Mouse (Mus musculus) embryo, embryonic 9.5 days (tissue): ENCODE measurements around the gene Sec63.

Source experiments
- DNase-seq: peaks from one replicate; pipeline ENCODE4 v3.0.0-alpha.2; 2017; ENCODE audit errors: extremely low spot score

The Sec63 gene

DNA sequence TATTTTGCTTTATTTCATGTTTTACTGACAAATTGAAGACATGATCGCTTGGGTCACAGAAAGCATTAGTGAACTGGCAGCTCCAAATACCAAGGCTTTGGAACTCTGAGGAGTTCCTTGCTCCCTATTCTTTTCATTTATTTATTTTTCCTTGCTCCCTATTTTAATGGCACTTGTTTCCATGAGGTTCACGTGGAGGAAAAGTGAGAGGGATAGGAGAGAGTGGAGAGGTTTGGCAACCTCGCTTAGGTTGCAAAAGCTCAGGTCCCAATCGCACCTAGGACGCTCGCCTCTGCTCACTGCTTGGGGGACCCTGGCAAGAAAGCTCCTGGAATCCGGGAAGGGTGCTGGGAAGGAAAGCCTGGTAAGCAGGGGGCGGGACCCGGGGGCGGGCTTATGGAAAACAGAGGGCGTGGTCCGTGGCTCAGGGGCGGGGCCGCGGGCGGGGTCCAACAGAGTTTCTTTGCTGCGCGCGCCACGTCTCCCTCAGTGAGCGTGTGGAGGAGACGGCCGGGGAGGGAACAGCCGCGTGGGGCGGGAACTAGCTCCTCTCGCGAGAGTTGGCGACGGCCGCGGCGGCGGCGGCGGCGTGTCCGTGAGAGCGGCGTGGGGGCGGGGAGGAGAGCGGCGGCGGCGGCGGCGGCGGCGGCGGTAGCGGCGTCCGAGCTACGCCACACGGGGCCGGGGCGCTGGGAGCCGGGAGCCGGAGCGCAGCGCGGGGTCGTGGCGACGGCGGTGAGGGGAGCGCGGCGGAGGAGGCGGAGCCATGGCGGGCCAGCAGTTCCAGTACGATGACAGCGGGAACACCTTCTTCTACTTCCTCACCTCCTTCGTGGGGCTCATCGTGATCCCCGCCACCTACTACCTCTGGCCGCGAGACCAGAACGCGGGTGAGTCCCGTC, at the start of gene Sec63:
Gene Sec63 (plus strand): TSS at position 498 of the 902 bp plus-strand sequence.
- peak; percentile 98 for DNase-seq

DNA sequence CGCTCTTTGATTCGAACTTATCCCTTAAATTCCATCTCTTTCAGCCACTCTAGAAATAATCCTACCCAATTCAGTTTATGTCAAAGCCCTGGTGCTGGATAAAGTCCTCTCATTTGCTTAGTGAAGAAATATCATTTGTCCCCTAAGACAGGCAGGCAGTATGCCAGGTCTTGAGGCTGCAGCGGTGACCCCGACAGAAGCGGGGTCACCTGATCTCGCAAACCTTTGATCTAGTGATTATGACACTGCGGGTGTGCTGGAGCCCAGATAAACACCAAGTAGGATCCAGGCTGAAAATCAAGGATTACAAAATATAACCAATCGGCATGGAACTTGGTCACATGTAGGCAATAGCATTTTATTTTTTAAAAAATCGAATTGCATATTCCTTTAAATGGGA, 46.6 kb upstream of the Sec63 start:
- no peak for DNase-seq

DNA sequence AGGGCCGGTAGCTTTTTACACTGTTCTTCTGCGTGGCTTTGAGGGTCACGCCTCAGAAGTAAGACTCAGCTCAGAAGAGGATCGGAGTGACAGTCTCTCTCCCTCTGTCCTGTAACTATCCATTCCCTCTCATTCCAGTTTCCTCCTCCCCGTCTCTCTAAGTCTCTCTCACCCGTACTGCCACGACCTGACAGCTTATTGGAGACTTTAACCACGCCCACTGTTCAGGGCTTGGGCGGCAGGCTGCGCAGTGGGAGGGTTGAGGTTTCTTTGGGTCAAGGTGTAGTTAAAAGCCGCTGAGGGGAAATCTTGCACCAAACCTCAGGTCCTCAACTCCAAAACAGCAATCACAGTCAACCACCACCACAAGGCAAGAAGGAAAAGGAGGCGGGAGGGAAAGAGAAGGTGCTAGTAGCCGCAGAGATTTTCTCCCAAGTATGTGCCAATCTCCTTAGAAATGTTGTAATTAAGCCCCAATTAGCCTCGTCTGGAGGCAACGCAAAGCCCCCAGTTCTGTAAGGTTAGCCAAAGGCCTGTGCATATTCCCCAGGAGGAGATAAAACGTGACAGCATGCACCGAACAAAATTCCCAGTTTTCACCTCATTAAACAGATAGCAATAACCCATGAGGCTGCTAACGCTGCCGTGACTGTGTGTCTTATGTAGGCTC, 45.8 kb upstream of the Sec63 start:
- DNase-seq: peak; percentile 29

DNA sequence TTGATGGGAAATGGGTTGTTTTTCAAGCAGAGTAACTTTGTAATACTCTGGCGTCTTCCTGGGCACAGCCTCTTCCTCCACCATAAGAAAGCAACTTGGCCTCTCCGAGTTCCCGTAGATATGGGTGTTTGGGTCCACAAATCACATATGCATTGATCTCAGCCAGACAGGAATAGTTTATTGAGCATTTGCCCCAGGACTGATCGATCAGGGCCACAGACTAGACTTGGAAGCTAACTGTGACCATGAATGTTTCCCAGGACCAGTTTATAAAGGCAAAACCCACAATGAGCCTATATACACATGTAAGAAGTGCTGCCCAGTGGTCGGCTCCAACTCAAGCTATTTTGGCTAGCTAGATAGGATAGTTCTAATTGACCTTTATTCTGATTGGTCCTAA, 39.2 kb upstream of the Sec63 start:
- DNase-seq: no peak

DNA sequence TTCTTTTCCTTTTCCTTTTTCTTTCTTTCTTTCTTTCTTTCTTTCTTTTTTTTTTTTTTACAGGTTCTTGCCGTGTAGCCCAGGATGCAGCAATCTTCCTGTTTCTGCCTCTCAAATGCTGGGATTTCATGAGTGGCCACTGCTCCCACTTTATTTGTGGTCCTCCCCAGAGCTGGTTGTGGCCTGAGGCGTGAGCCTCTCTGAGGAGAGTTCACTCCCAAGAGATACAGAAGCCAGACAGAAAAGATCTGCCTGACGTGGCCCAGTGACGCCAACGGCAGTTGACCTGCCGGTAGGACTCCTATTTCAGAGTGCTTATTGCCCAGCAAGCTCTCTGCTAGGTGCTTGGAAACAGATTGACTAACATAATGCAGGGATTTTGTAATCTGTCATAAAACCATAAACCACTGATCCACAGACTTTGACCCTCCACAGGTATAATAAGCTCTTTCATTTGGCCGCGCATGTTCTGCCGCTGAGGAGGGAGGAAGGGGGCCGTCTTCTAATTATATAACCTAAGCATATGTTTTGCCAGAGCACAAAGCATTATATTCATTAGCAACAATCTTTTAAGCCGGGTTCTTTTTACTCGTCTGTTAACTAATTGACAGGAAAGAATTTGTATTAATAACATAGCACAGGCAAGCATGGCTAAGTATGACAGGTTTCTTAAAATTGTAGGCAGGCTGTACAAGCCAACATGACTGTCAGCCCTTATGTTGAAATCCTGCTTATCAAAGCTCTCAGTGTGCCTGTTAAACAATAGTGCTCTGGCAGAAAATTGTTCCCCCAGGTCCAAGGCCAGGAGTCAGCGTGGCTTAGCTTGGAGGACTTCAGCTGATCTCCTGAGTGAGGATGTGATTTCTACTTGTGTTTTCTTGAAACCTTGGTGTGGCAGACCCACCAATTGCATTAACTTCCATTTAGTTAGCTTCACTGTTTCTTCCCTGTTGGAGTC, 37.7 kb upstream of the Sec63 start:
- no peak for DNase-seq

DNA sequence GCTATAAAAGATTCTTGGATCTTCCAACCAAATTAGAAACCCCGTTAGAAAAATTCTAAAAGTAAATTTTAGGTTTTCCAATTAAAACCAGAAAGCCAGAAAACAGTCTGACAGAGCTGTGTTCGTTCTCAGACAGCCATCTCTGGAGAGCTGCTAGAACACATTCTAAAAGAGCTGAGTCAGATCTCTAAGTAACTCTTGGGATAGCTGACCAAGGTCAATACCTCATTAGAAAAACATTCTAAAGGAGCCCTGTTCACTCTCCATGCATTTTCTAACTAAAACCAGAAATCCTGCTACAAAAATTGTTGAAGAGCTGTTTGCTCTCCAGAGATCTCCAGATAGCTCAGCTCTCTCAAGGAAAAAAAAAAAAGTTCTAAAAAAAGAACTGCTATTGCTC, 31.7 kb upstream of the Sec63 start:
- no peak for DNase-seq

- DNase-seq: peak; percentile 38
Observed at GRCm38 (mm10) chr10:42734546-42735060, 26.7 kb upstream of the Sec63 start.

- no peak for DNase-seq
Observed at GRCm38 (mm10) chr10:42751813-42752212, 9.5 kb upstream of the Sec63 start.

DNA sequence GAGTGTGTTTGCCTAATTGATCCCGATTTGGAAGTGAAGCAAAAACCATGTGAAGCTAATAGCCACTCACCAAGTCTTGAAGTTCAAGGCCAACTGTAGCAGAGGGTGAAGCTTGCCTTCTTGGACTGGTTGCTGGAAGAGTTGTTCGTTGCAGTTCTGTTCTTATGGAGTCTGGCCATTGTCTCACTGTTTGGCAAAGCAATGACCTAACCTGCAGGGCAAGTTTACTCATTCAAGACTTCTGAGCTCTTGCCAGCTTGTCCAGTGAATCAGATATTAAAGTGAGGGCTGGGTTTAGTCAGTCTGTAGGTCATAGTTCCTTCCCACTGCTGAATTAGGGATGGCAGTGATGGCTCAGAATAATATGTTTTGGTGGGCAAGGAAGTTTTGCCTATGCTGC, 7.0 kb upstream of the Sec63 start:
- DNase-seq: no peak

DNA sequence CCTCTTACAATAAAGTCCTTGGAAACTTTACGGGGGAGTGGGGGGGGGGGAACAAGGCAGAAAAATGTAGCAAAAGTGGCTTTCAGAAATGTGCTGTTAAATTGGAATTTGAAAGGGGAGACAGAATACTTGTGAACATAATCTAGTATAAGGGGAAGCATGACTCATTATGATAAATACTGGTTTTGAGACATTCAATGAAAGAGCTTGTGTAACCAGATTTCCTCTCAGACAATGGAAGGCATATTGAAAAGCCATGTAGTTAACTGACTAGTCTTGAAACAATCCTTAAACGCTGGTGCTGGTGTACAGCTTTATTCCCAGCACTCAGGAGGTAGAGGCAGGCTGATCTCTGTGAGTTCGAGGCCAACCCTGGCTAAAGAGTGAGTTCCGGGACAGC, 1.6 kb upstream of the Sec63 start:
- no peak for DNase-seq

- DNase-seq: no peak
Observed at GRCm38 (mm10) chr10:42760329-42760728, 967 bp upstream of the Sec63 start.

DNA sequence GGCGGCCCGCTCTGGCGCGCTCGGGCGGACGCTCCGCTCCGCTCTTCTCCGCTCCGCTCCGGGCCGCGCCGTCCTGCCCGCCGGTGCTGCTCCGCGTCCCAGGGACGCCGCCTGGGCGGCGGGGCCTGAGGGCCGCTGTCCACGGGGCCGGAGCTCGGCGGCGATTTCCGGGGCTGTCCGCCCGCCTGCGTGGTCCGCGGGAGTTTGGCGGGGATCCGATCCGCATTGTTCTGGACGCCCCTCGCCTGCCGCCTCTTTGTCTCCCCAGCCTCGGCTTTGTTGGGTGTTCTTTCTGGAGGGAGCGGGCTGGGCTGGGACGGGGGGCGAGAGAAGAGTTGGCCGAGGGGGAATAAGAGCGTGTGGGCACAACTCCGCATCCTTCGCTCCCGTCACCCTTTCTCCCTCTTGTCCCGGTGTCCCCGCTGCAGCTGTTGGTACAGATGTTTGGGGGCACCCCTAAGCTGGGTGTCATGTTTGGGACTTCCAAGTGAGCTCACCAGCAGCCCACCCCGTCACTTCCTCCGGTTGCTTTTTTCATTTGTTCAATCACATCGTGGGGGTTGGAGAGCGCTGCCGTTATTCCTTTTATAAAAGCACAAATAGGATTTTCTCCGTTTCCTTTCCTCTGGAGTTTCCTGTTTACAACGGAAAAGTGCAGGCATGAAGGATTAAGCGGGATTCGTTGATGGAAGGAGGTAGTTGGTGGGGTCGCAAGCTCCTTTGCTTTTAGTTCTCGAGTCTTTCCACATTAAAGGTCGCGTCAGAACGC, 789 bp downstream of the Sec63 start:
- DNase-seq: peak; percentile 66

DNA sequence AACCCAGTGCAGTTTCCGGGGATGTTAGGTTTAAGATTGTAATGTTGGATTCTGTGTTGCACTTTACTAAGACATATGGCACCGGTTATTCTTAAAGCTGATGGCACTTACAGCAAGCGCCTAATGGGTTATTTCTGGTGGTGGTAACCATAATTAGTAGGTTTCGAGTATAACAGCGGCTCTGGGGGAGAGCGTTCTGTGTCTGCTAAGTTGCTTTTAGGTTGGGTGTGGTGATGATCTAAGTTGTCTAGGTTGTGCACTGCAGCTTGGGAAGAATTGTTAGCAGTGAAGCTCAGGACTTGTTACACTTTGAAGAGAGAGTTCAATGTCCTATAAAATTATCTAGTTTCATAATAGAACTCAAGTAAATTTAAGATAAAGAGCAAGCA, 1.4 kb downstream of the Sec63 start:
- no peak for DNase-seq

DNA sequence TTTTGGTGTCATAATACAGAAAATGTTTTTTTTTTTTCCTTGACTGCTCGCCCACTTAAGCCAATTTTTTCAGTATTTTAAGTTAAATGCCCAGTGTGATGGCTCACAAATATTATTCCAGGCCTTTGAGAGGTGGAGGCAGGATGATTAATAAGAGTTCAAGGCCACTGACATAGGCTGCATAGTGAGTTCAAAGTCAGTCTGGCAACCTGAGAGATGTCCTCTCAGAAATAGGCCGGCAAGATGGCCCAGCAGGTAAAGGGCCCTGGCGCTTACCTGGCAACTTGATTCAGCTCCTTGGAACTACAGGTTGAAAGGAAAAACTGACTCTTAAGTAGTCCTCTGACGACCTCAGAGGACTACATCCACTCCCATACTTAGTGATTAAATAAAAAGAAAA, 1.9 kb downstream of the Sec63 start:
- no peak for DNase-seq

- DNase-seq: no peak
Observed at GRCm38 (mm10) chr10:42765344-42765743, 4.0 kb downstream of the Sec63 start.

DNA sequence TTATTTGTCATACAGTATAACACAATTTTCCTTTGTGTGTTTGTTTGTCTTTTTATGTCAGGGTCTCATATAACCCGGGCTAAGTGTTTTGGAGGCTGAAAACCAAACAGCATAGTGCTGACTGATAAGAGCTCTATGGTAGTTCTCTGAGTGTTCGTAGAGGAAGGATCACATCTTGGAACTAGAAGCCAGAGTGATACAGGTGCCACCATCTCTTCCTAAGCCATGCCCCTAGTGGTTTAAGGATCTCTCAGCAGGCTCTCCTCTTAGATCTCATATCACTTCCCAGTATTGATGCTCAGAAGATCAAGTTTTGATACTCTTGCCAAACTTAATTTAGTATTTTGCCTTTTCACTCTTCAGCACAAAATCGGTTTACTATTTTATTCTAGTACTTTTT, 14.2 kb downstream of the Sec63 start:
- DNase-seq: no peak

DNA sequence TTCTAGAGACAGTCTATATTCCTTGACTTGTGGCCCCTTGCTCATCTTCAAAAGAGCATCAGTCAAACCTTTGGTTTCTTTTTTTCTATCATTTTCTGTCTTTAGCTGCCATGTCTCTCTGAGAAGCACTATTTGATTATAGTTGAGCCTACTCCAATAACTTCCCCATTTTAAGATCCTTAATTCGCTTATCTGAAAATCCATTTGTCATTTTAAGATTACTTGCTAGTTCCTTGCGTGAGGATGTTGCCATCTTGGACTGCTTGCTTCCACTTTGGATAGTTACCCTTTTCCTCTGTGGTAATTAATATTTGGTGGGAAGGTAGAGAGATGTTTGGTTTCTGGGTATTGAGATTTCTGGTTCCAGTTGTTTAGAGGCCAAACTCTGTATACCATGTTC, 19.5 kb downstream of the Sec63 start:
- DNase-seq: no peak

- no peak for DNase-seq
Observed at GRCm38 (mm10) chr10:42781672-42782071, 20.4 kb downstream of the Sec63 start.

DNA sequence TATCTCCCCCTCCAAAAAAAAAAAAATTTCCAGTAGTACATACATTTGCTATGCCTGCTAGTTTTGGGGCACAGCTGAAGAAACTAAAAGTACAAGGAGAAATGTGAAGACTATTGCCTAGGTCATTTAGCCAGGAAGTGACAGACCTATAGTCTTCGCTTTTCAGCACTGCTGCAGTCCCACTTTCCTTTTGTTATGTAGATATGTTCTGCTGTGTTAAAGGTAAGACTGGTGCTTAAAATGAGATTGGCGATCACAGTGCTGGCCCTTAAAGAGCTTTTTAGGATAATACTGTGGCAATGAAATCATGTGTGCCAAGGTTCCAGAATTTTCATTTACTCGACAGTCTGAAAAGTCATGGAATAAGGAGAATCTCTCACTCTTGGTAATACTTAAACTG, 39.6 kb downstream of the Sec63 start:
- no peak for DNase-seq

DNA sequence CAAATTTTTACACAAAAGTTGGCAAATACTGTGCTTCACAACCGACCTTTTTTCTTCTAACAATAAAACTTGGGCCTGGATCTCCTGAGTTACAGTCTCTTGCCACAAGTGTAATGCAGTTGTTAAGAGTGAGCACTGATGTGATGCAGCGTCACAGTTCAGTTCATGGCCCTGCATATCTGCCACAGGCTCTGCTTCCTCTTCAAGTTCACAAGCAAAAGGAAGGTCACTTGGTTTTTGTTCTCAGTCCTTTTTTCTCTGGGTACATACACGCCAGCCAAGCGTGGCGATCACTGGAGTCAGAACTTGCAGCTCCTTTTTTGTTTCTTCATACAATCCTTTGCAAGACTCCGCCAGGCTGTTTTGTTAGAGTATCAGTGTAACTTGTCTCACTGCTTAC, 64.6 kb downstream of the Sec63 start:
- DNase-seq: no peak

GRCm38 (mm10) chr10:42827155-42827554, 65.9 kb downstream of the Sec63 start:
- DNase-seq: no peak
